45 mouse cellular contexts compared by ENCODE assay signal in genomic region chr1:139781143-139781542, GRCm38 (mm10). TPM values are rescaled to one million over a fixed set of nuclear protein-coding genes. Genes with fewer than 3 reads are reported as not detected.
"Had no signal": no experiment of that assay in that cellular context is flagged by ENCODE, and none has a peak within 500 bp of the region (broad histone marks: within the 10 kb centered on the region; RNA-seq: fewer than 3 reads in every experiment).

Gm4788 (minus strand) TSS chr1:139781243.

- H3K36me3 ChIP-seq: heart, embryonic 10.5 days; heart, embryonic 12.5 days; heart, embryonic 13.5 days; heart, embryonic 15.5 days; hindbrain, embryonic 10.5 days; hindbrain, embryonic 12.5 days; hindbrain, embryonic 13.5 days; hindbrain, embryonic 15.5 days; intestine, embryonic 15.5 days; kidney, embryonic 15.5 days had no signal

- H3K9ac ChIP-seq: heart, embryonic 12.5 days; heart, embryonic 13.5 days; heart, embryonic 15.5 days; hindbrain, embryonic 12.5 days; hindbrain, embryonic 13.5 days; hindbrain, embryonic 14.5 days; hindbrain, embryonic 15.5 days; intestine, embryonic 15.5 days; kidney, embryonic 15.5 days had no signal

- H3K4me2 ChIP-seq: heart, embryonic 11.5 days; heart, embryonic 12.5 days; heart, embryonic 13.5 days; heart, embryonic 15.5 days; hindbrain, embryonic 12.5 days; hindbrain, embryonic 13.5 days; hindbrain, embryonic 14.5 days; hindbrain, embryonic 15.5 days; intestine, embryonic 15.5 days; kidney, embryonic 15.5 days had no signal

- DNase-seq: heart, postnatal 10 days; heart, postnatal 14 days; heart, postnatal 36 days; heart, postnatal 4 days; kidney, adult 11 months; kidney, adult 18-20 months; kidney, adult 2 months; kidney, adult 8-10 months; kidney, adult 9 months; kidney, postnatal 10 days; kidney, postnatal 14 days; kidney, postnatal 25 days; kidney, postnatal 36 days; kidney, postnatal 4 days; layer of hippocampus, adult 9-11 months; layer of hippocampus, postnatal 36 days had no signal

- H3K9me3 ChIP-seq: heart, embryonic 10.5 days; heart, embryonic 13.5 days; heart, embryonic 15.5 days; hindbrain, embryonic 10.5 days; hindbrain, embryonic 12.5 days; hindbrain, embryonic 13.5 days; hindbrain, embryonic 15.5 days; intestine, embryonic 15.5 days; kidney, embryonic 15.5 days had no signal

- H3K4me3 ChIP-seq: heart, embryonic 10.5 days; heart, embryonic 12.5 days; heart, embryonic 13.5 days; heart, embryonic 15.5 days; hindbrain, embryonic 10.5 days; hindbrain, embryonic 12.5 days; hindbrain, embryonic 13.5 days; hindbrain, embryonic 15.5 days; intestine, embryonic 15.5 days; kidney, embryonic 15.5 days; layer of hippocampus, adult 2 months had no signal

- ATAC-seq: hindbrain, embryonic 16.5 days; hindbrain, postnatal 0 days; inflammation-experienced regulatory T-cells, adult 6 months; intestine, embryonic 15.5 days; intestine, embryonic 16.5 days; intestine, postnatal 0 days had no signal

- H3K27me3 ChIP-seq: heart, embryonic 12.5 days; heart, embryonic 13.5 days; heart, embryonic 15.5 days; hindbrain, embryonic 12.5 days; hindbrain, embryonic 13.5 days; hindbrain, embryonic 15.5 days; intestine, embryonic 15.5 days; kidney, embryonic 15.5 days had no signal

- H3K4me1 ChIP-seq: heart, embryonic 10.5 days; heart, embryonic 12.5 days; heart, embryonic 13.5 days; heart, embryonic 15.5 days; hindbrain, embryonic 10.5 days; hindbrain, embryonic 12.5 days; hindbrain, embryonic 13.5 days; hindbrain, embryonic 15.5 days; intestine, embryonic 15.5 days; kidney, embryonic 15.5 days had no signal

- H3K27ac ChIP-seq: heart, embryonic 10.5 days; heart, embryonic 13.5 days; heart, embryonic 15.5 days; hindbrain, embryonic 10.5 days; hindbrain, embryonic 12.5 days; hindbrain, embryonic 13.5 days; hindbrain, embryonic 14.5 days; hindbrain, embryonic 15.5 days; hindbrain, postnatal 0 days; intestine, embryonic 15.5 days; kidney, embryonic 15.5 days; kidney, postnatal 0 days; layer of hippocampus, adult 2 months had no signal

RNA-seq across cellular contexts. Expression of gene Gm4788, which starts in this region (rescaled TPM):
- total RNA-seq: heart, postnatal 10 days; heart, postnatal 14 days; hematopoietic stem cell, adult 5-6 weeks; hindbrain, postnatal 0 days; layer of hippocampus, adult 18-20 months; layer of hippocampus, adult 2 months; layer of hippocampus, postnatal 10 days; layer of hippocampus, postnatal 14 days; layer of hippocampus, postnatal 36 days; left cerebral cortex, adult 18-20 months had no signal
- polyA plus RNA-seq: heart, embryonic 10.5 days; heart, embryonic 11.5 days; heart, embryonic 12.5 days; heart, embryonic 13.5 days; heart, embryonic 15.5 days; heart, embryonic 16.5 days; heart, postnatal 0 days; hindbrain, embryonic 10.5 days; hindbrain, embryonic 11.5 days; hindbrain, embryonic 12.5 days; hindbrain, embryonic 13.5 days; hindbrain, embryonic 14.5 days; hindbrain, embryonic 15.5 days; hindbrain, embryonic 16.5 days; hindbrain, postnatal 0 days; inflammation-experienced regulatory T-cells, adult 6 months; intestine, embryonic 14.5 days; intestine, embryonic 15.5 days; intestine, embryonic 16.5 days; kidney, adult 2 months; kidney, postnatal 0 days; large intestine, adult 2 months had no signal
